Mouse (Mus musculus) mouse trophoblast stem cell (cell line): Measurements from ENCODE around the gene Lef1.

ENCODE experiments used
- in situ Hi-C, 2 experiments: fragments of 300-500 bp; cut with MseI, MboI; formaldehyde crosslinking; loops; 2 replicates in 1 of 2; 3 replicates in 1 of 2; pipeline ENCODE4 v1.15.1; 2025

Lef1 gene

GRCm38 (mm10) chr3:131107301-131108093 lies 2.8 kb upstream of the Lef1 start:
- in situ Hi-C loops = no loop called here

- in situ Hi-C loops = no loop called here
Observed at GRCm38 (mm10) chr3:131108094-131108653, 2.1 kb upstream of the Lef1 start.

GRCm38 (mm10) chr3:131109066-131109685 lies 1.1 kb upstream of the Lef1 start:
- in situ Hi-C loops = no loop called here

GRCm38 (mm10) chr3:131109686-131110070 lies 593 bp upstream of the Lef1 start:
- in situ Hi-C loops = no loop called here

GRCm38 (mm10) chr3:131111151-131111850 lies 1.0 kb downstream of the Lef1 start:
- in situ Hi-C loops = no loop called here

GRCm38 (mm10) chr3:131111851-131112572 lies 1.7 kb downstream of the Lef1 start:
- in situ Hi-C loops = no loop called here

GRCm38 (mm10) chr3:131112573-131112955 lies 2.3 kb downstream of the Lef1 start:
- in situ Hi-C loops = no loop called here

- in situ Hi-C loops = no loop called here
Observed at GRCm38 (mm10) chr3:131113029-131113428, 2.8 kb downstream of the Lef1 start.

- in situ Hi-C loops = no loop called here
Observed at GRCm38 (mm10) chr3:131116116-131116515, 5.8 kb downstream of the Lef1 start.

GRCm38 (mm10) chr3:131117352-131117751 lies 7.1 kb downstream of the Lef1 start:
- in situ Hi-C loops = no loop called here

- in situ Hi-C loops = no loop called here
Observed at GRCm38 (mm10) chr3:131117883-131118282, 7.6 kb downstream of the Lef1 start.

GRCm38 (mm10) chr3:131119435-131119834 lies 9.2 kb downstream of the Lef1 start:
- in situ Hi-C loops = no loop called here

GRCm38 (mm10) chr3:131123501-131123900 lies 13.2 kb downstream of the Lef1 start:
- in situ Hi-C loops = no loop called here

- in situ Hi-C loops = no loop called here
Observed at GRCm38 (mm10) chr3:131125873-131126272, 15.6 kb downstream of the Lef1 start.

GRCm38 (mm10) chr3:131126438-131126837 lies 16.2 kb downstream of the Lef1 start:
- in situ Hi-C loops = no loop called here

- in situ Hi-C loops = no loop called here
Observed at GRCm38 (mm10) chr3:131134003-131134402, 23.7 kb downstream of the Lef1 start.

- in situ Hi-C loops = no loop called here
Observed at GRCm38 (mm10) chr3:131135434-131135833, 25.2 kb downstream of the Lef1 start.

- in situ Hi-C loops = no loop called here
Observed at GRCm38 (mm10) chr3:131136455-131136854, 26.2 kb downstream of the Lef1 start.

GRCm38 (mm10) chr3:131137119-131137781 lies 27.0 kb downstream of the Lef1 start:
- in situ Hi-C loops = no loop called here

GRCm38 (mm10) chr3:131138224-131138623 lies 28.0 kb downstream of the Lef1 start:
- in situ Hi-C loops = no loop called here

- in situ Hi-C loops = no loop called here
Observed at GRCm38 (mm10) chr3:131138797-131139196, 28.5 kb downstream of the Lef1 start.
